27 mouse cellular contexts compared by ENCODE assay signal in the genomic region with DNA sequence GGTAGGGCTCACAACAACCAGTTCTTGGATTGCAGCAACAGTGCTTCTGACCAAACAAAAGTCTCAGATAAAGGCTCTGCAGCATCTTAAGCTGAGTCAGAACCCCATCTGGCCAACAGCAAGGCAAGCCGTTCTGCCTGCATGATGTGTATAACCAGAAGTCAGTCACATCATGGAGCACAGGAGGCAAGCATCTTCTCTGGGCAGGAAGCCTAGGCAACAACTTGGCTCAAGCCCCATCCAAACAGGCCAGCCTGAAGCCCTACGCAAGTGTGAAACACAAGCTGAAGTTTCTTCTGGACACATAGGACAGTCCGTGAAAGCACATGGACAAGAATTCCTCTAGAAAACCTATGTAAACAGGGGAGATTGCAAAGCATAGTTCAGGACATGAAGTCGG.
DNase-seq lines count a peak whose midpoint lies in the region; ATAC-seq and TF ChIP-seq lines count a peak whose summit lies in the region.
"Had no signal": no experiment of that assay in that cellular context is flagged by ENCODE, and none has a peak within 500 bp of the region (broad histone marks: within the 10 kb centered on the region; RNA-seq: fewer than 3 reads in every experiment).

No protein-coding gene starts in this region.

- H3K9me3 ChIP-seq in forebrain, postnatal 0 days (ENCODE audit: low read length): no peaks in the 10 kb centered on the region
- H3K9me3 ChIP-seq in forebrain, embryonic 13.5 days (replicated peaks): no peaks in the 10 kb centered on the region
- H3K9me3 ChIP-seq in hindbrain, embryonic 10.5 days: no peaks in the 10 kb centered on the region
- H3K9me3 ChIP-seq: forebrain, embryonic 12.5 days; heart, embryonic 12.5 days; hindbrain, embryonic 15.5 days; limb, embryonic 12.5 days; liver, embryonic 15.5 days; lung, embryonic 15.5 days; midbrain, embryonic 10.5 days had no signal

- H3K4me2 ChIP-seq in forebrain, postnatal 0 days (ENCODE audit: low read depth): no peak overlapping the region
- no peak overlapping the region for H3K4me2 ChIP-seq in forebrain, embryonic 13.5 days
- H3K4me2 ChIP-seq: forebrain, embryonic 12.5 days; heart, embryonic 12.5 days; hindbrain, embryonic 15.5 days; limb, embryonic 12.5 days; liver, embryonic 15.5 days; lung, embryonic 15.5 days had no signal

- peak; percentile 10 for DNase-seq in forebrain, postnatal 0 days
- peak; percentile 2 for DNase-seq in layer of hippocampus, adult 9-11 months
- no peak for DNase-seq in layer of hippocampus, adult 2 months (ENCODE audit: low spot score in 2 of 2)
- DNase-seq in brain, adult 2 months (ENCODE audit: low read depth, low spot score): peak; percentile 37
- DNase-seq in layer of hippocampus, postnatal 10 days (ENCODE audit: low spot score in 2 of 2): peak; percentile 5 to 22
- no peak for DNase-seq in hindbrain, embryonic 10.5 days (ENCODE audit: low spot score)
- DNase-seq: adrenal gland, postnatal 14 days; cerebellum, adult 2 months; gastrocnemius, adult 2 months; gastrocnemius, postnatal 36 days; heart, adult 2 months; kidney, adult 11 months; kidney, postnatal 14 days; spleen, adult 18-20 months; thymus, postnatal 14 days had no signal

- H3K4me1 ChIP-seq in forebrain, postnatal 0 days (ENCODE audit: insufficient read depth): no peaks in the 10 kb centered on the region
- H3K4me1 ChIP-seq in forebrain, embryonic 13.5 days: no peaks in the 10 kb centered on the region
- no peaks in the 10 kb centered on the region for H3K4me1 ChIP-seq in hindbrain, embryonic 10.5 days (replicated peaks)
- H3K4me1 ChIP-seq: forebrain, embryonic 12.5 days; heart, embryonic 12.5 days; hindbrain, embryonic 15.5 days; limb, embryonic 12.5 days; liver, embryonic 15.5 days; lung, embryonic 15.5 days; midbrain, embryonic 10.5 days had no signal

- H3K9ac ChIP-seq in forebrain, postnatal 0 days: no peak overlapping the region
- no peak overlapping the region for H3K9ac ChIP-seq in forebrain, embryonic 13.5 days
- H3K9ac ChIP-seq: forebrain, embryonic 12.5 days; heart, embryonic 12.5 days; hindbrain, embryonic 15.5 days; limb, embryonic 12.5 days; liver, embryonic 15.5 days; lung, embryonic 15.5 days had no signal

- no peaks in the 10 kb centered on the region for H3K36me3 ChIP-seq in forebrain, postnatal 0 days (ENCODE audit: insufficient read depth)
- no peaks in the 10 kb centered on the region for H3K36me3 ChIP-seq in forebrain, embryonic 13.5 days (ENCODE audit: poor library complexity, severe bottlenecking)
- no peaks in the 10 kb centered on the region for H3K36me3 ChIP-seq in hindbrain, embryonic 10.5 days
- H3K36me3 ChIP-seq: forebrain, embryonic 12.5 days; heart, embryonic 12.5 days; hindbrain, embryonic 15.5 days; limb, embryonic 12.5 days; liver, embryonic 15.5 days; lung, embryonic 15.5 days; midbrain, embryonic 10.5 days had no signal

- 87% methylated on average over 4 of the region's 4 CpGs for WGBS in forebrain, postnatal 0 days
- WGBS in forebrain, embryonic 13.5 days: 95% methylated on average over 4 of the region's 4 CpGs
- WGBS in hindbrain, embryonic 10.5 days: 89% methylated on average over 4 of the region's 4 CpGs

- H3K27ac ChIP-seq in forebrain, postnatal 0 days (ENCODE audit: low read depth, low read length): no peak overlapping the region
- no peak overlapping the region for H3K27ac ChIP-seq in forebrain, embryonic 13.5 days
- no peak overlapping the region for H3K27ac ChIP-seq in layer of hippocampus, adult 2 months
- no peak overlapping the region for H3K27ac ChIP-seq in hindbrain, embryonic 10.5 days
- H3K27ac ChIP-seq: forebrain, embryonic 12.5 days; gastrocnemius, adult 2 months; heart, adult 2 months; hindbrain, embryonic 15.5 days; limb, embryonic 12.5 days; liver, embryonic 15.5 days; lung, embryonic 15.5 days; midbrain, embryonic 10.5 days had no signal

- no peak for TF ChIP-seq CTCF in forebrain, postnatal 0 days (IDR thresholded peaks at IDR 0.05; ENCODE audit: low read depth)
- no peak for TF ChIP-seq CTCF in layer of hippocampus, adult 2 months (conservative IDR thresholded peaks at IDR 0.05)

- H3K27me3 ChIP-seq in forebrain, postnatal 0 days (ENCODE audit: insufficient read depth, low read length): no peaks in the 10 kb centered on the region
- H3K27me3 ChIP-seq in forebrain, embryonic 13.5 days: no peaks in the 10 kb centered on the region
- no peaks in the 10 kb centered on the region for H3K27me3 ChIP-seq in hindbrain, embryonic 10.5 days (ENCODE audit: insufficient read depth, poor library complexity, severe bottlenecking)
- H3K27me3 ChIP-seq: forebrain, embryonic 12.5 days; heart, embryonic 12.5 days; hindbrain, embryonic 15.5 days; limb, embryonic 12.5 days; liver, embryonic 15.5 days; lung, embryonic 15.5 days had no signal

- peak; percentile 38; the same call in 1 of the 2 replicates for ATAC-seq in forebrain, postnatal 0 days
- ATAC-seq in forebrain, embryonic 13.5 days: no peak
- ATAC-seq: CD4-positive, CD25-positive, alpha-beta regulatory T cell, adult 4 months; inflammation-experienced regulatory T-cells, adult 6 months; midbrain, embryonic 16.5 days had no signal

- no peak overlapping the region for H3K4me3 ChIP-seq in forebrain, postnatal 0 days (ENCODE audit: low read depth, low read length)
- H3K4me3 ChIP-seq in forebrain, embryonic 13.5 days: no peak overlapping the region
- no peak overlapping the region for H3K4me3 ChIP-seq in layer of hippocampus, adult 2 months
- H3K4me3 ChIP-seq in hindbrain, embryonic 10.5 days: no peak overlapping the region
- H3K4me3 ChIP-seq: erythroblast, embryonic 14.5 days; forebrain, embryonic 12.5 days; gastrocnemius, adult 2 months; heart, adult 2 months; heart, embryonic 12.5 days; hindbrain, embryonic 15.5 days; limb, embryonic 12.5 days; liver, embryonic 15.5 days; lung, embryonic 15.5 days; midbrain, embryonic 10.5 days had no signal

Comparison
In these comparisons a context has a peak if more than half of its experiments do, and no peak if none do; other contexts are left out.
1. DNase-seq: peak in forebrain, postnatal 0 days (single experiment), layer of hippocampus, adult 9-11 months (single experiment), brain, adult 2 months (single experiment) and layer of hippocampus, postnatal 10 days (2 of 2); none in layer of hippocampus, adult 2 months (0 of 2) and hindbrain, embryonic 10.5 days (single experiment).